Mouse (Mus musculus) layer of hippocampus, adult 9-10 months (tissue): ENCODE measurements around the gene Gfra1.

Experiments
- DNase-seq: peaks from one replicate; pipeline ENCODE4 v3.0.0; 2022; ENCODE audit warnings: low spot score

Gfra1 gene

GRCm38 (mm10) chr19:58316474-58316873, 139.2 kb downstream of the Gfra1 start:
- no peak for DNase-seq

DNA sequence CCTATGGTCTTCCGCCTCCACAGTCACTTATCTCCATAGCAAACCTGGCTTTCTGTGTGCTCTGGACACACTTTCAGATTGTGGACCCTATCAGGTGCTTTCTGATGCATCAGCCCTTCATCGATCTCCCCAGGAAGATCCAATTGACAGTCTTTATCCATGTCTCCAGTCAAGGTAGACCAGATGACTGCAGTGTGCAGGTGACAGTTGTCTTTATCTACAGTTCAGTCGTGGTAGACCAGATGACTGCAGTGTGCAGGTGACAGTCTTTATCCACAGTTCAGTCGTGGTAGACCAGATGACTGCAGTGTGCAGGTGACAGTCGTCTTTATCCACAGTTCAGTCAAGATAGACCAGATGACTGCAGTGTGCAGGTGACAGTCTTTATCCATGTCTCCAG, 140.0 kb downstream of the Gfra1 start:
- no peak for DNase-seq

- no peak for DNase-seq
These were observed 141.1 kb downstream of the Gfra1 start for GRCm38 (mm10) chr19:58314631-58315030.

DNA sequence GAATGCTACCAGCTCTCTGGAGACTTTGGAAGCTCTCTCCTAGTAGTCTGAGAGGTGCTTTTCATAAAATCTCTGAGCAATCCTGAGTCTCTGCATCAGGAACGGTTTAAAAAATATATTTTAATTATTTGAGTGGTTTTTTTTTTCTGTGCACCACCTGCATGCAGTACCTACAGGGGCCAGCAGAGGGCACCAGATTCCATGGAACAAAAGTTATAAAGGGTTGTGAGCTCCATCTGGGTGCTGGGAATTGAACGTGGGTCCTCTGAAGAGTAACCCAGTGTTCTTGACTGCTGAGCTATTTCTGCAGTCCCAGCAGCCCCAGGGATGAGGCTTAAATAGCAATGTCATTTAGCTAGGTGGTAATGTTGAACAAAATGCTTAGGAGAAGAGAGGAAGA, 141.9 kb downstream of the Gfra1 start:
- DNase-seq: no peak

GRCm38 (mm10) chr19:58312492-58312891, 143.2 kb downstream of the Gfra1 start:
- DNase-seq: no peak

GRCm38 (mm10) chr19:58310334-58311315, 145.1 kb downstream of the Gfra1 start:
- no peak for DNase-seq

- no peak for DNase-seq
These were observed 146.0 kb downstream of the Gfra1 start for GRCm38 (mm10) chr19:58309620-58310275.

GRCm38 (mm10) chr19:58301105-58301504, 154.6 kb downstream of the Gfra1 start:
- no peak for DNase-seq

- DNase-seq: no peak
These were observed 157.8 kb downstream of the Gfra1 start for GRCm38 (mm10) chr19:58297926-58298325.

DNA sequence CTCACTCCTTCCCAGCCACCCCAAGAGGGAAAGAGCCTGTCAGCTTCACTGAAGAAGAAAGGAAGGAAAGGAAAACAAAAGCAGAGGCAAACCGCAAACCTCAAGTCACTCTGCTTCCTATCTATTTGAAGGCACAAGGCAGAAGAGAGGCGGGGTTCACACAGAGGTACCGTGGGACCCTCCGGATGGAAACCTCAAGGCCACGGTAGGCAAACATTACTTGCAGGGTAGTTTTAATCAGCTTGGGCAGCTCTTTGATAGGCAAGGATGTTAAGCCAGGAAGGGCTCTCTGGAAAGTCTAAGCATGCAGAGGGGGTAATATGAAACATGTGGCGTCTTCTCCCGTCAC, 158.9 kb downstream of the Gfra1 start:
- DNase-seq: no peak

DNA sequence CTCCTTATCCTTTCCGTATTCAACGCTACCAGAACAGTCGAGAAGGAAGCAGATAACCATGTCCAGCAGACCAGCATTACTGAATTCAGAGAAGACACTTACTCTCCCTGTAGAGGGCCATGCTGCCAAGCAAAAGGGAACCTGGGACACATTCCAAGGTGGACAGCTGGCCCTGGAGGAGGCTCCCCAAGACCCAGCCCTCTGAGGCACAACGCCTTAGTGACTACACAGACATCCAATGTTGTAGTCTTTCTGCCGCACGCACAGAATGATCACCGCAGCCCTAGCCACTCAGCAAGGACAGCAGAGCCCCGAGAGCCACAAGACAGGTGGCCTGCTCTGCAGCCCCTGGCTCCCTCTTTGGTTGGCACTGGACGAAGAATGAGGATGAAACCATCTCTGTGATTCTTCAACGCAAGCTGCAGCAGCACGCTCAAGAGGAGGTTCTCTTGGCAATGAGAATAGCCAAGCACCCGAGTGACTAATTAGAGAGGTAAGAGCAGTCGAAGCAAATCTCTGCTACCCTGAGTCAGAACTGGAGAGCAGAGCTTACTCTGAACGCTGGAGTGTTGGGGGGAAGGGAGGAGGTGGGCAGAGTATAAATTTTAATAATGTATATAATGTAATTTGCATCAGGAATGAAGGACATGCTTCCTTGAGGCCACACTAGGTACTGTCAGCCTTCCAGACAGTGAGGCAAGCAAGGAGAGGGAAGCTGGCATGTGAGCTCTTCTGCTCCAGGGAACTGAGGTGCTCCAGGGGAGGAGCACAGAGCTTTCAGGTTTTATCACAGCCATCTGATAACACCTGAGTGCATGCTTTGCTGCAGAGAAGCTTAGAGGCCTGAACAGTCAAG, 159.5 kb downstream of the Gfra1 start:
- DNase-seq: no peak

DNA sequence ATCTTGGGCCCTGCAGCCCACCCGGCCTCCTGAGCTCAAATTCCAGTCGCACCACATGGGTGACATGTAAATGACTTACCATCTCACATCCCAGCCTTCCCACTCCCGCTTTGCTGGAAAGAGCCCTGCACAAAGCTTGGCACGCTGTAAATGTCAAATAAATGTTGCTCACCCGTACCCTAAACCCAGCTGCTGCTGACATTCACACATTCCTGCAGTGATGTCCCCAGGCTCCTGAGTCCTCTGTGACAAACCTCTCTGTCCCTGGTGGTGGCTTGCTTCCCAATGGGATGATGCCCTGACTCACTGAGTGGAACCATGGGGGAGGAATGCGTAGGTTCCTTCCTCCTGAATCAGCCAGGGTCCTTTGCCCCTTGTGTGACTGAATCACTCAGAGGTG, 167.6 kb downstream of the Gfra1 start:
- no peak for DNase-seq

DNA sequence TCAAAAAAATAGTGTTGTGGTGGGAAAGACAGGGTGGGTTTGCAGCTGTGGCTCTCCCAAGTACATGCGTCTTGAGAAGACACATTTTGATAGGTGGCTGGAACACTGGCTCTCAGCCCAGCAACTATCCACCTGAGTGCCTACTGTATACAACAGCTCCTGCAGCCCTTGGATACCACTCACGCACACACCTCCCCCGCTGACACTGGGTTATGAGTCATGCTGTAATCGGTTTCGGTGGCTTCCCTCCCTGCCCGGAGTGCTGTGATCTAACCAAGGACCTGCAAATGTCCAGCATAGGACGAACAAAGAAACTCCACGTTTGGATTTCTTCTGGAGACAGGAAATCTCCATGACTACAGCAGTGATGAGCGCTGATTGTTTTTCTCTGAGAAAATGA, 180.4 kb downstream of the Gfra1 start:
- no peak for DNase-seq

DNA sequence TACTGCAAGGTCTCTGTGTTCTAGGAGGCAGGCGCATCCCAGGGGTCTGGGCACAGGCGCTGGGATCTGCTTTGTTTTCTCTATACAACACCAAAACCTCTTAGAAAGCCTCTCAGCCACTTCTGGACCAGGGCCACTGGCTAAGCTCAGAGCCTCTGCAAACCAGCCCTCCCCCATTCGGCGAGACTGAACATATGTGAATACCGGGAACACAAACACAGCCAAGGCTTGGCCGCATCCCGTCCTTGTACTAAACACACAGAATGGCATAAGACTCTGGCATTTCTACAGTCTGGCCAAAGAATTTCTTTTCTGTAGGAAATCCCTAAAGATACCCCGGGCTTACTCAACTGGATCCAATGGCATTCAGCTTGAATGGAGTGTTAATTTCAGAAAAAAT, 183.9 kb downstream of the Gfra1 start:
- DNase-seq: no peak

DNA sequence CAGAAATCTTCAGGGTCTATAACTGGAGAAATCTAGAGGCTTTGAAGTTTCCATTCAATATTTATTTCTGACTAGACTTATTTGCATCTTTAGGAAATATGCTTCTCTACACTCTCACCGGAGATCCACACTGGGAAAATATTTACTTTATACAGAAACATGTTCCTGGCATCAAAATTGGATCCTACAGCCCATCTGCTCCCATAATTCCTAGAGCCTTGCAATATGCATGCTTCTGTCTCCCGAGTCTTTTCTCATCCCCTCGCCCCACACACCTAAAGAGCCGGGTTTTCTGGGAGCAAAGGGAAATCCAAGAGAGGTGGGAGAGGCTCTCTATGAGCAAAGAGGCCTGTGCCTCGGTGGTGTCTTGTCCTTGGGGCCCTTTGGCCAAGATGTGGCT, 184.9 kb downstream of the Gfra1 start:
- DNase-seq: peak; percentile 20

DNA sequence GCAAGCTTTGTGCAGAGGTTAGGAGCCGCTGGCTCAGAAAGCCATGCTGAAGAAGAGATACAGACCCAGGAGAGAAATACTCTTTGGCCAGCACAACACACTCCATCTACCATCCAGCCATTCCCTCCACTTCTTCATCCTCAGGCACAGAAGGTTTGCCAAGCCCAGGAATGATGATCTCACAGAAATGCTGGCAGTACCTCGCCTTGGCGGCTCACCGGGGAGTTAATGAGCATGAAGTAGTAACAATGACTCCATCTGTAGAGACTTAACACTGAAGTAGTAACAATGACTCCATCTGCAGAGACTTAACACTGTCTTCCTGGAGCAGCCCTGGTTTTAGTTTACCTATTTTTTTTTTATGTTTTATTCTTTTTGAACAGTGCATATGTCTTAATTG, 187.2 kb downstream of the Gfra1 start:
- no peak for DNase-seq

GRCm38 (mm10) chr19:58266600-58266999, 189.1 kb downstream of the Gfra1 start:
- no peak for DNase-seq

- no peak for DNase-seq
These were observed 194.8 kb downstream of the Gfra1 start for GRCm38 (mm10) chr19:58260934-58261333.

- DNase-seq: no peak
These were observed 196.5 kb downstream of the Gfra1 start for GRCm38 (mm10) chr19:58259250-58259649.

DNA sequence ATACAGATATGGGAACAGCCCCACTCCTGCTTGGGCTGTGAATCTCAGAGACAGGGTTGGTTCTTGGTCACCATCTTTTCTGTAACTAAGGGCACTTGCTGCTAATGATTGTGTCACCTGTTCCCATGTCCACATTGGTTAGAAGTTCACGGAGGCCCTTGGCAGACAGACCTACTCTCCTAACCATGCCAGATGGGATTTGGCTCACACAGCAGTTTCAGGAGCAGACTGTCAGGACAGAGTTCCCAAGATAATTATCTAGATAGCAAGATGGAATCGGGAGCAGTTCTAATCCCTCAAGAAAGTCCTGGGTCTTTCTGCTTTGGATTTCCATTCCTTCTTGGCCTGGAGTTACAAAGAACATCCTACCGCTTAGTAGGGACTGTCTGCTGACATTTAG, 199.2 kb downstream of the Gfra1 start:
- DNase-seq: no peak

DNA sequence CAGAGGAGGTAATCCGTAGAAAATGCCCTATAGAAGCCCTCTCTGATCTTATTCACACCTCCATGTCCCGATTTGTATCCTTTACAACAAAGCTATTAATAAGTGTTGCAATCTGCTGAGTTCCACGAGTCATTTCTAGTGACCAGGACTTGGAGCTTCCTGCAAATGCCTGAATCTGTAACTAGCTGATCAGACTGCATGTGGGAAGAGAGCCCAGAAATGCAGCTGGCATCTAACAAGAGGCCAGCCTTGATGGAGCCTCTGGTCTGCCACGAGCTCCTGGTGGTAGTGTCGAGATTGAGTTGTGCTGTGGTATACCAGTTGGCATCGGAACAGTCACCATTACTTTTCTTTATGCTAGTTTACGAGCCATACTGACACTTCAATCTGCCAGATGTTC, 200.3 kb downstream of the Gfra1 start:
- DNase-seq: no peak

DNA sequence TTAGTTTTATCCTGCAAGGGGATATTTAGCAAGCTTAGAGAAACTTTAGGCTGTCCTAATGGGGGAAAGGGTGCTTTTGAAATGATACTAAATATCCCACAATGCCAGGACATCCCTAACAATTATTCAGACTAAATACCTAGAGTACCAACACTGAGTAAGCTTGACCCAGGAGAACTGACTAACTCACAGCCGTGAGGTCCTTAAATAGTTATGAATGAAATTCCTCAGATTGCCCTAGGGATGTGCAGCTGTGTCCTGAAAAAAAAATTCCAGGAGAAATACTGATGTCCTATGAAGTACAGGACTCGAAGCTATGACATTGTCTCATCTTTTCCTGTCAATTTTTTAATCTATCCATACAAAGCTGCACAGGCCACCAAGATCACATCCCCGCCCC, 201.5 kb downstream of the Gfra1 start:
- DNase-seq: no peak

GRCm38 (mm10) chr19:58251698-58252097, 204.0 kb downstream of the Gfra1 start:
- DNase-seq: no peak
